Mouse (Mus musculus) spleen, adult 2 months (tissue): ENCODE measurements at regions not wholly inside any gene's neighbourhood (a gene's known extent, or its start where the extent isn't known, plus 50 kb on each side); places are given as distances from the start of the nearest gene placed in this dataset.

Experiments used
- DNase-seq, 2 experiments: peaks; one replicate each; pipeline versions ENCODE4 v3.0.0 to v3.0.0-alpha.2; 2012 to 2021; ENCODE audit warnings: low spot score in 2 of 2, low read depth in 1 of 2
- H3K27ac ChIP-seq: fragments of 200-500 bp; 2 replicates; pipeline ENCODE4 v1.5.1; 2012; ENCODE audit warnings: low read length, inconsistent platforms; ENCODE audit not compliant: insufficient read depth
- H3K27me3 ChIP-seq: fragments of 200-500 bp; 2 replicates; pipeline ENCODE4 v1.6.1; 2012; ENCODE audit warnings: mild to moderate bottlenecking, moderate library complexity, low read length, inconsistent platforms; ENCODE audit not compliant: control insufficient read depth, insufficient read depth
- H3K36me3 ChIP-seq: fragments of 200-500 bp; 2 replicates; pipeline ENCODE4 v1.6.1; 2012; ENCODE audit warnings: mild to moderate bottlenecking, low read length, inconsistent platforms; ENCODE audit not compliant: control insufficient read depth, insufficient read depth
- H3K4me1 ChIP-seq: fragments of 200-500 bp; 2 replicates; pipeline ENCODE4 v1.6.1; 2011; ENCODE audit warnings: inconsistent platforms; ENCODE audit not compliant: control insufficient read depth, insufficient read depth, insufficient read length
- H3K4me3 ChIP-seq: fragments of 200-500 bp; 2 replicates; pipeline ENCODE4 v1.5.1; 2011; ENCODE audit warnings: mild to moderate bottlenecking, inconsistent platforms; ENCODE audit not compliant: insufficient read depth, insufficient read length; ENCODE audit errors: extremely low read depth
- CTCF ChIP-seq: fragments of 200-500 bp; IDR thresholded peaks from 2 replicates; pipeline ENCODE4 v1.5.1; 2011; ENCODE audit warnings: mild to moderate bottlenecking, inconsistent platforms; ENCODE audit not compliant: insufficient read depth, insufficient read length, insufficient replicate concordance; ENCODE audit errors: extremely low read depth
- POLR2A ChIP-seq: fragments of 200-500 bp; IDR thresholded peaks from 2 replicates; pipeline ENCODE4 v1.6.1; 2011; ENCODE audit warnings: low read depth, low read length, inconsistent platforms
- WGBS: fragments of 180-500 bp; shearing (Covaris S2); methylation state at CpG from one replicate; pipeline ENCODE4 v1.1.7; 2018; 5-methylcytosine and 5-hydroxymethylcytosine counted together

DNA sequence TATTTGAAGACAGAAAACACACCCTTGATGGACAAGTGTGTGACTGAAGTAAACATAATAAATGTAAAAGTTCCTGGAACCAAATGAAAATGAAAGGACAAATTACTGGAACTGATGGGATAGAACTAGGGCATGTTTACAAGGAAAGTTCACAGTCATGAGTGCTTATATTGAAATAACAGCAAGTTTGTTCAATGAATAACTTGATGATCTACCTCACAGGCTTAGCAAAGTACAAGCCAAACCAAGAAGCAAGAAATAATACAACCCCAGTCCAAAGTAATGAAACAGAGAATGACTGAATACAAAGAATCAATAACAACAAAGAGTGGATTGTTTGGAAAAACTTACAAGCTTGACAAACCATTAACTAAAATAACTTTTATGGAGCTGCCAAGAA is 56.2 kb downstream of the Gm379 start:
- Histone ChIP-seq H3K4me3 (no peak overlapping the region), H3K36me3 (no peaks in the 10 kb centered on the region), H3K27me3 (no peaks in the 10 kb centered on the region), H3K4me1 (no peaks in the 10 kb centered on the region), H3K27ac (no peak overlapping the region)
- TF ChIP-seq CTCF (no peak), POLR2A (no peak)
- no peak for DNase-seq

DNA sequence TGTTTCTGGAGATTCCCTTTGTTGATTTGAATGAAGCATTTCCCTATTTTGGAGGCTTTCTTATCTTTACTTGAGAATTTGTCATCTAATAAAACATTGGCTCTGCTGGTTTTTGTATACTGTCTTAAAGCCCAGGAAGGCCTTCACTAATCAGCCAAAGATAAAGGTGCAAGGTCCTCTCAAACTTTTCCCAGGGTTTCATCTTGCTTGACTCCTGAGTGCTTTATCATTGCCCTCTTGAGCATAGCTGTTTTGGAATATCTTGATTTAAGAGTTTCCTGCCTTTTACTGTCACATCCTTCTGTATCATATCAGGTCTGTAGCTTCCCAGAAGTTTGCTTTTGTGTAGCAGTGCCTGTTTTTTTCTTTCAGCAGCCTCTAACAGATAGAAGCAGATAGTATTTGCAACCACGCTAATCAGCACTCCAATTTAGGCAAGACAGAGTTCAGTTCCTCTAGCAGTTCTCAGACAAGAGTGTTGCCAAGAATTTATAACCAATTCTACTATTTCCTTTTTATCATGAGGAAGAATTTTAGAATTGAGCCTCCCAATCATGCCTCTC is 64.7 kb downstream of the Gm379 start:
- H3K27me3 ChIP-seq = no peaks in the 10 kb centered on the region
- WGBS = 78% methylated on average over 1 of the region's 1 CpGs
- H3K36me3 ChIP-seq = no peaks in the 10 kb centered on the region
- DNase-seq = no peak
- no peak overlapping the region for H3K4me3 ChIP-seq
- no peaks in the 10 kb centered on the region for H3K4me1 ChIP-seq
- TF ChIP-seq CTCF (no peak), POLR2A (no peak)
- H3K27ac ChIP-seq = no peak overlapping the region

DNA sequence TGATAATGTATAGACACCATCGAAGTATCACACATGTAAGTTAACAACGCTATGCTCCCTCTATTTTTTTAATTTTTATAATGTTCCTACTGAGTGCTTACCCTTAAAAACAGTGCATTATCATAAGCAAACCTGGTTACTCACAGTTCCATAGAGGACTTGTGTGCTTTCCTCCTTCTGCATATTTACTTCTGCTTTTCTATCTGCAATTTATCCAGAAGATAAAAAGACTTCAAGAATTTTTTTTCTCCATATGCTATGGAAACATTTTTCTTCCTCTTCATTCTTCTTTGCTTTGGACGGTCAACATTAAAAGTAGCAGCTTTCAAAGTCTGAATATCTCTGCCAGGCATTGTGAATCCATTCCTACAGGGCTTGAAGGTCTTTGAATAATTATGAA is 102.7 kb downstream of the Gm379 start:
- 70% methylated on average over 3 of the region's 3 CpGs for WGBS
- Histone ChIP-seq H3K36me3 (no peaks in the 10 kb centered on the region), H3K27me3 (no peaks in the 10 kb centered on the region), H3K4me1 (no peaks in the 10 kb centered on the region), H3K4me3 (no peak overlapping the region), H3K27ac (no peak overlapping the region)
- no peak for TF ChIP-seq CTCF
- TF ChIP-seq POLR2A = no peak
- DNase-seq = no peak

DNA sequence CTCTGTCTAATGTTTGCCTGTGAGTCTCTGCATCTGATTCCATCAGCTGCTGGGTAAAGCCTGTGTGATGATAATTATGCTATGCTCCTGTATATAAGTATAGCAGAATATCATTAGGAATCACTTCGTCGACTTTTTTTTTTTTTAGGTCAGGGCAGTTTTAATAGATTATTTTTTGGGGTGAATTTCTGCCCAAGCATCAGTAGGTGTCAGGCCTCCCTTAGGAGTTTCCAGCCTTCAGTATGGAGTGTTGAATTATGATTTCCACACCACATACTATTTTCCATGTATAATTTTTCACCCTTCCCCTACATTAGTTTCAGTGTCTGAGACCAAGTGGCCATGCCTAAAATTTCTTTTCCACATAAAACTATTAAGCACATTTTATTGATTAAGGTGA is 121.5 kb downstream of the Gm379 start:
- H3K4me3 ChIP-seq = no peak overlapping the region
- H3K27me3 ChIP-seq = no peaks in the 10 kb centered on the region
- H3K36me3 ChIP-seq = no peaks in the 10 kb centered on the region
- no peaks in the 10 kb centered on the region for H3K4me1 ChIP-seq
- WGBS = 82% methylated on average over 2 of the region's 2 CpGs
- H3K27ac ChIP-seq = no peak overlapping the region
- no peak for DNase-seq
- TF ChIP-seq POLR2A (no peak), CTCF (no peak)

DNA sequence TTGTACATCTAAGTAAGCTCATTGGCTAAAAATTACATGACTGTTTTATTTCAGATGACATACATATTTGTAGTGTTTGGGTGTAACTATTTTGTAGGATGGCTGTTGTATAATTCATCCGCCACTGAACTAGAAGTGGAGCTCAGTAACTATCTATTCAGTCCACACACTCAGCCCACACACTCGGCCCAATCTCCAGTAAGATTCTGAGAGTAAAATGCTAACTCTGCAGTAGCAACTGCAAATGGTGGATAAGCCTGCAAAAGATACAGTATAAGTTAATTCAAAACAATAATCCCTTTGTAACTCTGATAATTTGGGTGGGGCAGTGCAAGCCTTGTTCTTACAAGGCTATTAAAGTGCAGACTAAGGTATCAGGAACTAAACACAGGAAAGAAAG is 123.3 kb downstream of the Gm379 start:
- no peaks in the 10 kb centered on the region for H3K36me3 ChIP-seq
- no peaks in the 10 kb centered on the region for H3K27me3 ChIP-seq
- DNase-seq = no peak
- no peak overlapping the region for H3K27ac ChIP-seq
- WGBS = 81% methylated on average over 2 of the region's 2 CpGs
- H3K4me3 ChIP-seq = no peak overlapping the region
- TF ChIP-seq POLR2A (no peak), CTCF (no peak)
- no peaks in the 10 kb centered on the region for H3K4me1 ChIP-seq

DNA sequence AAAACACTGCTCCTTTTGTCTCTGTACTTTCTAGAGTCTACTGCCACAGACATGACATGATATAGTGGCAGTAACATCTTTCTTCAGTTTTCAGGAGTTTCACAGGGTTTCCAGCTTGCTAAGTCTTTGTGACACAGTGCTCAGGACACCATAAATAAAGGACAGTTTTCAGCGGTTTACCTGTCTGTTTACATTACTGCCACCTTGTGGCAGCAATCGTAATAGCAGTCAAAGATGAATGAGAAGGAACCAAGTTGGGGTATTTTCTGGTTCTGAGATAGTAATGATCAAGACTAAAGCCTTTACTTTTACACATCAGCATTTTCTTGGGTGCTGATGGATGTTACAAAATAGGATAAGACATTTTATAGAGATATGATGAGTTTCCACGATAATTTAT is 127.7 kb downstream of the Gm379 start:
- Histone ChIP-seq H3K27me3 (no peaks in the 10 kb centered on the region), H3K27ac (no peak overlapping the region), H3K4me1 (no peaks in the 10 kb centered on the region), H3K36me3 (no peaks in the 10 kb centered on the region), H3K4me3 (no peak overlapping the region)
- 6% methylated on average over 3 of the region's 3 CpGs for WGBS
- DNase-seq = peak in 1 of 2 experiments; percentile 3
- TF ChIP-seq POLR2A (no peak), CTCF (no peak)
